Mouse (Mus musculus) hindbrain, embryonic 14.5 days (tissue): Measurements from ENCODE around the gene Itgb5. TPM values are rescaled to one million over a fixed set of nuclear protein-coding genes. Genes with fewer than 3 reads are reported as not detected.

ENCODE experiments used
- ATAC-seq: fragments of 200-750 bp; cut with Nextera tagmentation; 2 replicates; pipeline ENCODE4 v1.8.0; 2017; ENCODE audit warnings: moderate number of reproducible peaks, mild to moderate bottlenecking, moderate TSS enrichment, moderate library complexity; ENCODE audit not compliant: low FRiP score
- DNase-seq: peaks from one replicate; pipeline ENCODE4 v3.0.0-alpha.2; 2015; ENCODE audit warnings: low spot score
- H3K27ac ChIP-seq: fragments of 300-500 bp; sonication (generic); 2 replicates; pipeline ENCODE4 v1.5.1; 2014; ENCODE audit warnings: mild to moderate bottlenecking, moderate library complexity
- H3K27me3 ChIP-seq: fragments of 300-500 bp; sonication (generic); 2 replicates; pipeline ENCODE4 v1.6.1; 2014; ENCODE audit warnings: mild to moderate bottlenecking, low read length, mixed read lengths; ENCODE audit not compliant: control insufficient read depth, insufficient read depth
- H3K36me3 ChIP-seq: fragments of 300-500 bp; sonication (generic); replicated peaks from 2 replicates; pipeline ENCODE4 v1.6.1; 2014; ENCODE audit not compliant: control insufficient read depth, insufficient read depth
- H3K4me1 ChIP-seq: fragments of 300-500 bp; sonication (generic); replicated peaks from 2 replicates; pipeline ENCODE4 v1.6.1; 2014; ENCODE audit warnings: antibody characterized with exemption, low read length, mixed read lengths; ENCODE audit not compliant: control insufficient read depth, insufficient read depth
- H3K4me2 ChIP-seq: fragments of 300-500 bp; sonication (generic); replicated peaks from 2 replicates; pipeline ENCODE4 v1.6.1; 2014; ENCODE audit warnings: mild to moderate bottlenecking, moderate library complexity
- H3K4me3 ChIP-seq: fragments of 300-500 bp; sonication (generic); replicated peaks from 2 replicates; pipeline ENCODE4 v1.5.1; 2014; ENCODE audit warnings: mild to moderate bottlenecking, low read length
- H3K9ac ChIP-seq: fragments of 300-500 bp; sonication (generic); 2 replicates; pipeline ENCODE4 v1.6.1; 2014
- H3K9me3 ChIP-seq: fragments of 300-500 bp; sonication (generic); 2 replicates; pipeline ENCODE4 v1.6.1; 2016; ENCODE audit warnings: low read length; ENCODE audit not compliant: control insufficient read depth
- WGBS: fragments of 180-500 bp; shearing (Covaris S2); extraction: QIAGEN DNeasy Blood & Tissue Kit; methylation state at CpG from one replicate; pipeline ENCODE4 v1.1.7; 2014; 5-methylcytosine and 5-hydroxymethylcytosine counted together
- polyA plus RNA-seq: library from polyadenylated mRNA; unstranded; fragments of >200 nt; fragmentation: Nextera tagmentation; extraction: Ambion mirVana; gene quantifications from 2 replicates; pipeline ENCODE4 v1.2.1, GENCODE M21; 2014

Itgb5 gene
- polyA plus RNA-seq, 1 experiment from 2014 or later, result 27.2 TPM

DNA sequence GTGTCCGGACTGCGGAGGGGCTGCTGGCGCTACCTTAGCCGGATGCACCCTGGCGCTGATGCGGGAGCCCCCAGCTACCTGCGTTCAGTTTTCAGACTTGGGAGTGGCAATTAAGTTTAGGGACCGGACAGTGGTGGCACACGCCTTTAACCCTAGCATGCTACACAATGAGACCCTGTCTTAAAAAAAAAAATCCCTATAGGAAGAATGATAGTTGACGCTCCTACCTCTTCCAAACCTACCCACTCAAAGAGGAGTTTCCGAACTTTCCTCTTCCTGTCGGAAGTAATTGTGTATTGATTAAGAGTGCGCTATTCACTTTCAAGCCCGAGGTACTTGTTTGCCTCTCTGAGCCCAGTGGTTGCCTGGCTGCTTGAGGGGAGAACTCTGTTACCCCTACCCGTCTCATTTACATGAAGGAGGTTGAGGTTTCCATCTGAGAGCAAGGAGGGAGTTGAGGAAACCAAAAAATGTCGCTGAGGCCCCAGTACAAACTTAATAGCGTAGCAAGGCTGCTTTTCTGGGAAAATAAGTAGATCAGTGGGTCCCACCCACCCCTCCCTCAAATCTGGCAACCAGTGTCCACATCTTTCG is 1.1 kb downstream of the Itgb5 start:
- H3K9ac ChIP-seq, result peak overlapping the region; percentile 67; the same call in 1 of the 2 replicates
- H3K27ac ChIP-seq, result no peak overlapping the region
- no peaks in the 10 kb centered on the region for H3K9me3 ChIP-seq
- peaks cover 21% of the 10 kb centered on the region; the same call in 1 of the 2 replicates for H3K4me1 ChIP-seq
- peak overlapping the region; percentile 65 for H3K4me3 ChIP-seq
- no peak for ATAC-seq
- no peaks in the 10 kb centered on the region for H3K36me3 ChIP-seq
- no peak for DNase-seq
- WGBS, result 3% methylated on average over 18 of the region's 18 CpGs
- peak overlapping the region; percentile 99 for H3K4me2 ChIP-seq
- H3K27me3 ChIP-seq, result peaks cover 59% of the 10 kb centered on the region

DNA sequence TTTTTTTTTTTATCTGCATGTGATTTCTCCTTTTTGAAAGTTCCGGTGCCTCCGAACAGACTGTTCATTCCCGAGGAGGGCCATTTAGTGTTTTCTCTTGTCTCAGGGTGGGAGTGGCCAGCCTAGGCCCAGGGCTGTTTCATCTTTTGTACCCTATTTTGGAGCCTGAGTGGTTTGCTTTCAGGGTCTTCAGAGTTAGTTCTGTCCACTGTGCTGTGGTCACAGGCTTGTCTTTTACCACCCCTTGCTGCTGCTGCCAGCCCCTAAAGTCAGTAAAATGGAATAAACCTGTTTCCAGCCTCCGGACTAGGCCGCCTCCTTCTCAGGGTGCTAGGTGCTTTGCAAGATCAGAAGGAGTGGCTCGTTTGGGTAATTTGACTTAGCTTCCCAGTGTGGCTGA is 2.6 kb downstream of the Itgb5 start:
- DNase-seq (no peak), ATAC-seq (no peak)
- Histone ChIP-seq H3K9me3 (no peaks in the 10 kb centered on the region), H3K36me3 (no peaks in the 10 kb centered on the region), H3K27ac (peak overlapping the region; percentile 2; the same call in 1 of the 2 replicates), H3K4me2 (peak overlapping the region; percentile 37; the same call in 1 of the 2 replicates), H3K4me1 (peaks cover 21% of the 10 kb centered on the region; the same call in 1 of the 2 replicates), H3K27me3 (peaks cover 59% of the 10 kb centered on the region), H3K4me3 (no peak overlapping the region), H3K9ac (no peak overlapping the region)
- WGBS, result 60% methylated on average over 6 of the region's 6 CpGs

DNA sequence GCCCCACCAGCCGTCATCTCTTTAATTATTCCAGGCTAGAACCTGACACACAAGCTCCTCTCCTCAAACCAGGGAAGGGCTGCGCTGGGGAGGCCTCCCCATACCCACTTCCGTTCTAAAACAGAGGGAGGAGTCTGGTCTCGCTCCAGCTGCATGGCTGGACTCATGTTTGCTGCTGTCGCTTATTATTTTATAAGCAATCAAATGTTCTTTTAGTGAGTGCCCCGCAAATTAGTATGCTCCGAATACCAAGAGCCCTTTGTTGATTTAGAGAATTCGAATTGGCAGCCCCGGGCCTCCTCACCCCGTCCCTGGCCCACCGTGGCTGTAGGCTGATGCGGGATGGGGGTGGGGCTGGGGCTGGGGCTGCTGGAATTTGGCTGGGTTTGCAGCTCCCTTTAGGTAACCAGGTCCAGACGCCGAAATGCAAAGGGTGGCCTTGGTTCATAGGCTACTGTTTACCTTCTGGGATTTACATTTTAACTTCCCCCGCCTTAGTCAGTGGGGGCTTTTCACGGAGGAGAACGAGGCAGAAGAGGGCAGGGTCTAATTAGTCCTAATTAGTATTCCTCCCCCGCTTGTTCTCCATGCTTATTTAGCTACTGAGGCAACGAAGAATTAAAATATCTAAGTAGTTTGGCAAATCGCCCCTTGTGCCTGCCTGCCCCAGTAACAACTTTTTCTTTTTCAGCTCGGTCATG is 3.4 kb downstream of the Itgb5 start:
- no peaks in the 10 kb centered on the region for H3K9me3 ChIP-seq
- 3% methylated on average over 21 of the region's 21 CpGs for WGBS
- peak overlapping the region; percentile 37 for H3K4me2 ChIP-seq
- H3K27ac ChIP-seq, result peak overlapping the region; percentile 47; the same call in 1 of the 2 replicates
- H3K4me1 ChIP-seq, result peaks cover 21% of the 10 kb centered on the region; the same call in 1 of the 2 replicates
- peak; percentile 64; the same call in 1 of the 2 replicates for ATAC-seq
- DNase-seq, result peak; percentile 57
- no peak overlapping the region for H3K4me3 ChIP-seq
- H3K9ac ChIP-seq, result 0 out of 2 replicates have a peak overlapping the region, but pooled peaks have one; percentile 17
- no peaks in the 10 kb centered on the region for H3K36me3 ChIP-seq
- H3K27me3 ChIP-seq, result peaks cover 59% of the 10 kb centered on the region

DNA sequence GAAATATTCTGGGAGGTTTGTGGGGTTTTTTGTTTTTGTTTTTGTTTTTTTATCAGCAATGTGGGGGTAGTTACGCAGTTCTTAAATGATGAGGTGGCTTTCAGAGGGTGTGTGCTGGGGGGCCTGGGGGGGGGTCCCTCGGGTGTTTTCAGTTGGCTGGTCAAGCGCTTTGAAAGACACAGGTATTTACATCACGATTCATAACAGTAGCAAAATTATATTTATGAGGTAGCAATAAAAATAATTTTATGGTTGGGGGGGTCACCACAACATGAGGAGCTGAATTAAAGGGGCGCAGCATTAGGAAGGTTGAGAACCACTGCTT is 3.9 kb downstream of the Itgb5 start:
- Histone ChIP-seq H3K4me2 (peak overlapping the region; percentile 37), H3K4me3 (no peak overlapping the region), H3K4me1 (peaks cover 21% of the 10 kb centered on the region; the same call in 1 of the 2 replicates), H3K9ac (no peak overlapping the region), H3K9me3 (no peaks in the 10 kb centered on the region), H3K36me3 (no peaks in the 10 kb centered on the region), H3K27ac (peak overlapping the region; percentile 47; the same call in 1 of the 2 replicates), H3K27me3 (peaks cover 59% of the 10 kb centered on the region)
- WGBS, result 9% methylated on average over 5 of the region's 5 CpGs
- ATAC-seq, result no peak
- DNase-seq, result no peak

DNA sequence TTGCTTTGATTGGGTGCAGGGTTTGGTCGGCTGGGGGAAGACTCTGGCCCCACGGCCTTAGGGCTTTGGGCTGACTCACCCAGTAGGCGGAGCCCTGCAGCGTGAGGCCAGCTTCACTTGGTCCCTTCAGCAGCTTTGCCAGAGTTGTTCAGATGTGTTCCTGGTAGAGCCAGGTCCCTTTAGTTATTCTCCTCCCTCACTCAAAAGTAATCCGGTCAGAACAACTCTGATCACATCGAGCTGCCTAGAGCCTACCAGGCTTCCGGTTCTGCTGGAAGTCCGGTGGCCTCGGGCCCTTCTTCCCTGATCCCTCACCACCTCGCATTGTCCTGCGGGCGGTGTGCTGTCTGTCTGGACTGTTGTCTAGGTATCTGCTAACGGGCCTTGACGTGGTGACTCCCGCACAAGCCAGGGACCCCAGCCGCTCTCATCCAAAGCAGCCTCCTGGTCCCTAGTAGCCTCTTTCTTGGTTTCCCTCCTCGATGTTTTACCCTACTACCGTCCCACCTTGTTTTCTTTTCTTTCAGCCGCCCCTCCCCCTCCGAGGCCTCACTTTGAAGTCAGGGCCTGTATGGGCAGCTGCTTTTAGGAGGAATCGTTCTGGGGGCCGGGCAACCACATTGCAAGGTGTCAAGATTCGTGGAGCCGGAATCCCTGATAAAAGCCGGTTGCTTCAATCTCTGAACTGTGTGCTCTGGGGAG is 4.5 kb downstream of the Itgb5 start:
- H3K4me3 ChIP-seq, result 0 out of 2 replicates have a peak overlapping the region, but pooled peaks have one; percentile 4
- ATAC-seq (0 out of 2 replicates have a peak, but pooled peaks have one; percentile 19), DNase-seq (no peak)
- H3K4me1 ChIP-seq, result peaks cover 21% of the 10 kb centered on the region; the same call in 1 of the 2 replicates
- H3K36me3 ChIP-seq, result no peaks in the 10 kb centered on the region
- WGBS, result 3% methylated on average over 25 of the region's 25 CpGs
- peaks cover 54% of the 10 kb centered on the region for H3K27me3 ChIP-seq
- H3K9ac ChIP-seq, result no peak overlapping the region
- H3K27ac ChIP-seq, result peak overlapping the region; percentile 47; the same call in 1 of the 2 replicates
- H3K9me3 ChIP-seq, result no peaks in the 10 kb centered on the region
- H3K4me2 ChIP-seq, result peak overlapping the region; percentile 37

DNA sequence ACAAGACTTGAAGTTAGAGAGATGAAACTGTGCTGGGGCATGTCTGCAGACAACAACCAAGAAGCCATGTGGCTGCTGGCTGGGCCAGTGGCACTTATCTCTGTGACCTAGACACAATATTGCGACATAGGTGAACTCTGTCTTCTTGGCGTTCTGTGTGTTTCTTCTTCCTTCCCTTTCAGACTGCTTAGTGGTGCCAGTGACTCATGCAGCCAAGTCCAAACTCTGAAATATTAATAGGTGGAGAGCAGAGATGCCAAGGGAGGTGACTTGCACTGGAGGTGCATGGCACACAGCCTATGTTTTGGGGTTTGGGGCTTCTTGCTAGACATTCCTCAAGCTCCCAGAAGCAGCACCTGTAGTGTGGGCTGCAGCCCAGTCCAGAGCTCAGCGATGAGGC is 7.2 kb downstream of the Itgb5 start:
- Histone ChIP-seq H3K27ac (no peak overlapping the region), H3K4me1 (peaks cover 14% of the 10 kb centered on the region; the same call in 1 of the 2 replicates), H3K4me2 (no peak overlapping the region), H3K9me3 (no peaks in the 10 kb centered on the region), H3K4me3 (no peak overlapping the region), H3K27me3 (peaks cover 28% of the 10 kb centered on the region), H3K9ac (no peak overlapping the region), H3K36me3 (no peaks in the 10 kb centered on the region)
- DNase-seq (no peak), ATAC-seq (no peak)
- WGBS, result 82% methylated on average over 3 of the region's 3 CpGs

DNA sequence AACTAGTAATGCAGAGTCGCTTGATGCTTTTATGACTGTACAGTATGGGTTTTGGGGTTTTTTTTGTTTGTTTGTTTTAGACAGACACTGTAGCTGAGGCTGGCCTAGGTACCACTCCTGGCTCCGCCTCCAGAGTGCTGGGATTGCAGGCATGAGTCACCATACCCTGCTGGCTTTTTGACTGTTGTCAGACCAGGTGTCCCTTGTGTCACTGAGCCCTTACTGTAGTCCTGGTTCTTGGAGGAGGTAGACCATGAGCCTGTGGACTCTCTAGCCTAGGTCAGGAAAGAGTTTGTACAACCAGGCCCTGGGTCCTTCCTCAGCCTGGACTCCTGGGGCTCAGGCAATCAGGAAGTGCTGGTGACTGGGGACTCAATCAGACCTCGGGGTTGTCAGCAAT is 7.7 kb downstream of the Itgb5 start:
- Histone ChIP-seq H3K36me3 (no peaks in the 10 kb centered on the region), H3K4me3 (no peak overlapping the region), H3K4me2 (no peak overlapping the region), H3K4me1 (peaks cover 14% of the 10 kb centered on the region; the same call in 1 of the 2 replicates), H3K9ac (no peak overlapping the region), H3K9me3 (no peaks in the 10 kb centered on the region), H3K27ac (no peak overlapping the region), H3K27me3 (peaks cover 23% of the 10 kb centered on the region)
- DNase-seq, result no peak
- no peak for ATAC-seq
- WGBS, result 83% methylated on average over 3 of the region's 3 CpGs

DNA sequence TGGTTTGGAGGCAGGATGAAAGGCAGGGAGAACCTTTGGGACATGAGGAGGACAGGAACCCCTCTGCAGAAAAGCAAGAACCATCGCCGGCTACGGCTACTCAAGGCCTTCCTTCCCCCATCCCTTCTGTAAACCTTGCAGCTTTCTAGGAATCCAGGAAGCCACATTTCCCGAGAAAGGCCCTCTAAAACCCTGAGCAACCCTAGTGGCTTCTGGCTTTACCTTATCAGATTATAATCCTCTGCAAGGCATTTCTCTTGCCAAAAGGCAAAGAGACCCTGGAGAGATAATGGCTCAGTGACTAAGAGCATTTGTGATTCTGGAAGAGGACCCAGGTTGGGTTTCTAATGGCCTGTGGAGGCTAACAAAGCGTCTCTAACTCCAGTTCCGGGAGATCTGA is 11.2 kb downstream of the Itgb5 start:
- Histone ChIP-seq H3K4me2 (no peak overlapping the region), H3K27me3 (no peaks in the 10 kb centered on the region), H3K9ac (no peak overlapping the region), H3K9me3 (no peaks in the 10 kb centered on the region), H3K27ac (no peak overlapping the region), H3K4me3 (no peak overlapping the region), H3K36me3 (no peaks in the 10 kb centered on the region), H3K4me1 (no peaks in the 10 kb centered on the region)
- DNase-seq, result no peak
- WGBS, result 78% methylated on average over 6 of the region's 6 CpGs
- ATAC-seq, result no peak
